Mouse (Mus musculus): Measurements from ENCODE around the gene Setx. TPM values are rescaled to one million over a fixed set of nuclear protein-coding genes. Genes with fewer than 3 reads are reported as not detected.

The Setx gene
- polyA plus RNA-seq, 1 experiment from 2014 or later: 12.6 TPM

DNA sequence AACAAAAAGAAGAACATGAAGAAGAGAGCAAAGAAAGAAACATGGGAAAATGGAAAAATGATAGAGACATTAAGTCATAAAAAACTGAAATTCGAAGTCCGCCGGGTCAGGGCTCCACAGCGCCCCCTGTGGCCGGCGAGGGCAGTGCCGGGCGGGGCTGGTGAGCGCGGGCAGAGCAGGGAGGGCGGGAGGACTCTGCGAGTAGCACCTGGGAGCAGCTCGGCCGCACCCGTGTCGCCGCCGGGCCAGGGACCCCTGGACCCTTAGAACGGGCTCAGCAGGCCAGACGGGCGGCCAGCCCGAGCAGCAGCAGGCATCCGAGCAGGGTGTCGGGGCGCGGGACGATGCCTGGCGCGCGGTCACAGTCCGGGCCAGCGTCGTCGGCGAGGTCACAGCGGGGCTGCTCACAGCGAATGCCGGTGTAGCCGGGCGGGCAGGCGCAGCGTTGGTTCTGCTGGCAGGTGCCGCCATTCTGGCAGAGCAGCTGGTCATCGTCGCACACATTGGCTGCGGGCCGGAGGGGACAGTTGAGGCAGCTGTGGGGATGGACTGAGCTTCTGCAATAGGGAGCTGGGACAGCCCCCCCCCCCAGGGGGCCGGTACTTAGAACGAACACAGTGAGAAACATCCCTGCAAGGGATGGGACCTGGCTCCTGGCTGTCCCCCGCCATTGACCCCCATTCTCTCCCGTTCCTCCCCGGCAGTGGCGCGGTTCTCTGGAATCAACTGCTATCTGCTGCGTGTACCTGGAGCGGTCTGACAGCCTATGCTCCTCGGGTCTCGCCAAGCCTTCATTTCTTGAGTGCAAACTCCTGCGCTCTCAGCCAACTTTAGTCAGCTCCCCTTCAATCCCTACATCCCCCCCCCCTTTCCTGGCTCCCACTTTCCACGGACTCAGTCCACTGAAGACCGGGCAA is 70.8 kb downstream of the Setx start:
- Histone ChIP-seq H3K4me1 (ENCODE audit: control insufficient read depth, insufficient read depth, low read length) (peaks cover 12% of the 10 kb centered on the region; the same call in 1 of the 2 replicates), H3K27me3 (ENCODE audit: control insufficient read depth, insufficient read depth, low read length) (peaks cover 4% of the 10 kb centered on the region; the same call in 1 of the 2 replicates), H3K9ac (ENCODE audit: low read length) (peak overlapping the region; percentile 50), H3K9me3 (ENCODE audit: control insufficient read depth, low read length) (no peaks in the 10 kb centered on the region), H3K4me2 (ENCODE audit: low read depth) (peak overlapping the region; percentile 90), H3K27ac (ENCODE audit: low read depth, low read length) (no peak overlapping the region), H3K36me3 (ENCODE audit: control insufficient read depth, insufficient read depth, low read length) (no peaks in the 10 kb centered on the region), H3K4me3 (ENCODE audit: low read depth, low read length) (peak overlapping the region; percentile 42)
- DNase-seq (ENCODE audit: low spot score): peak; percentile 83
- WGBS: 1% methylated on average over 49 of the region's 61 CpGs
- peak; percentile 59; the same call in 1 of the 2 replicates for ATAC-seq (ENCODE audit: insufficient read depth, low FRiP score, low TSS enrichment)

DNA sequence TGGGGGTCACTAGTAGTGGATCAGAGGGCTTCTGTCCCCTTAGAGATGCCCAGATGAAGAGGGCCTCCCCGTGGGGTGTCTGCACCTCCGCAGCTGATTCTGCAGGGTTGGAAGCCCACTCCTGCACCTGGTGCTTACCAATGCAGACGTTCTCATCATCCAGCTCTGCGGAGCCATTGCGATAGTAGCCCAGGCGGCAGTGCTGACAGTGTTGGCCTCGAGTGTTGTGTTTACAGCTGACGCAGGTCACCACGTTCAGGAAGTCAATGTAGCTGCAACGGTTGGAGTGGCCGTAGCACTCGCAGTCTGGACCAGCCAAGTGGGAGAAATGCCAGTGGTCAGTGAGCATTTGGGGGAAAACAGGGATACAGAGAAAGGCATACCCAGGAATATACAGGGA is 72.9 kb downstream of the Setx start:
- WGBS: 68% methylated on average over 12 of the region's 12 CpGs
- peaks cover 4% of the 10 kb centered on the region; the same call in 1 of the 2 replicates for H3K27me3 ChIP-seq (ENCODE audit: control insufficient read depth, insufficient read depth, low read length)

GRCm38 (mm10) chr2:29198446-29198845 is 74.5 kb downstream of the Setx start:
- Histone ChIP-seq H3K27me3 (ENCODE audit: control insufficient read depth, insufficient read depth, low read length) (peaks cover 4% of the 10 kb centered on the region; the same call in 1 of the 2 replicates), H3K9ac (ENCODE audit: low read length) (no peak overlapping the region), H3K36me3 (ENCODE audit: control insufficient read depth, insufficient read depth, low read length) (no peaks in the 10 kb centered on the region), H3K27ac (ENCODE audit: low read depth, low read length) (no peak overlapping the region), H3K9me3 (ENCODE audit: control insufficient read depth, low read length) (no peaks in the 10 kb centered on the region), H3K4me3 (ENCODE audit: low read depth, low read length) (no peak overlapping the region), H3K4me2 (ENCODE audit: low read depth) (no peak overlapping the region), H3K4me1 (ENCODE audit: control insufficient read depth, insufficient read depth, low read length) (0 out of 2 replicates have a peak, but pooled peaks cover 8% of the 10 kb centered on the region)
- DNase-seq (ENCODE audit: low spot score) (no peak), ATAC-seq (ENCODE audit: insufficient read depth, low FRiP score, low TSS enrichment) (no peak)
- 87% methylated on average over 5 of the region's 5 CpGs for WGBS

More for the DNA sequence above, 72.9 kb downstream of the Setx start:
- Histone ChIP-seq H3K4me2 (ENCODE audit: low read depth) (no peak overlapping the region), H3K27ac (ENCODE audit: low read depth, low read length) (no peak overlapping the region), H3K36me3 (ENCODE audit: control insufficient read depth, insufficient read depth, low read length) (no peaks in the 10 kb centered on the region), H3K9me3 (ENCODE audit: control insufficient read depth, low read length) (no peaks in the 10 kb centered on the region), H3K4me1 (ENCODE audit: control insufficient read depth, insufficient read depth, low read length) (0 out of 2 replicates have a peak, but pooled peaks cover 12% of the 10 kb centered on the region), H3K4me3 (ENCODE audit: low read depth, low read length) (no peak overlapping the region), H3K9ac (ENCODE audit: low read length) (no peak overlapping the region)
- ATAC-seq (ENCODE audit: insufficient read depth, low FRiP score, low TSS enrichment): no peak
- no peak for DNase-seq (ENCODE audit: low spot score)

DNA sequence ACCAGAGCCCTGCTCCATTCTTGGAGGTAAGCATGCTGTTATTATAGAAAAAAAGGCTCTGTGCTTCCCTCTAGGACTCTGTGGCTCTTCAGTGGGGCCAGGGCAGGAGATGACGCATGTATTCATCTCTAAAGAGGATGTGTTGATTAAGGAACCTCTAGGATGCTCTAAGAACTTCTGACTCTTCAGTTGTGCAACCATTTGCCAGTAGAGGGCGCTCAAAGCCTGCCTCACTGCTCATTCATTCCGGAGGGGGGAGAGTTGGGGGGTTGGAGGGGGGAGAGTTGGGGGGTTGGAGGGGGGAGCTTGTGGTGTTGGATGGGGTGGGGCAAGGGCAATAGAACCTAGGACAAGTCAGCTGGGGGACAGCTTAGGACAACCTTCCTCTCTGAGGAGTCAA is 75.9 kb downstream of the Setx start:
- Histone ChIP-seq H3K27ac (ENCODE audit: low read depth, low read length) (no peak overlapping the region), H3K4me1 (ENCODE audit: control insufficient read depth, insufficient read depth, low read length) (0 out of 2 replicates have a peak, but pooled peaks cover 1% of the 10 kb centered on the region), H3K9ac (ENCODE audit: low read length) (no peak overlapping the region), H3K4me3 (ENCODE audit: low read depth, low read length) (no peak overlapping the region), H3K36me3 (ENCODE audit: control insufficient read depth, insufficient read depth, low read length) (no peaks in the 10 kb centered on the region), H3K4me2 (ENCODE audit: low read depth) (no peak overlapping the region), H3K27me3 (ENCODE audit: control insufficient read depth, insufficient read depth, low read length) (peaks cover 4% of the 10 kb centered on the region; the same call in 1 of the 2 replicates), H3K9me3 (ENCODE audit: control insufficient read depth, low read length) (no peaks in the 10 kb centered on the region)
- no peak for DNase-seq (ENCODE audit: low spot score)
- ATAC-seq (ENCODE audit: insufficient read depth, low FRiP score, low TSS enrichment): no peak
- 13% methylated on average over 3 of the region's 3 CpGs for WGBS

GRCm38 (mm10) chr2:29201223-29201955 is 77.4 kb downstream of the Setx start:
- no peak overlapping the region for H3K9ac ChIP-seq (ENCODE audit: low read length)
- no peaks in the 10 kb centered on the region for H3K36me3 ChIP-seq (ENCODE audit: control insufficient read depth, insufficient read depth, low read length)
- H3K4me1 ChIP-seq (ENCODE audit: control insufficient read depth, insufficient read depth, low read length): no peaks in the 10 kb centered on the region
- no peak overlapping the region for H3K4me2 ChIP-seq (ENCODE audit: low read depth)
- no peak for DNase-seq (ENCODE audit: low spot score)
- no peak overlapping the region for H3K4me3 ChIP-seq (ENCODE audit: low read depth, low read length)
- no peaks in the 10 kb centered on the region for H3K9me3 ChIP-seq (ENCODE audit: control insufficient read depth, low read length)
- H3K27me3 ChIP-seq (ENCODE audit: control insufficient read depth, insufficient read depth, low read length): peaks cover 4% of the 10 kb centered on the region; the same call in 1 of the 2 replicates
- 72% methylated on average over 11 of the region's 11 CpGs for WGBS
- no peak for ATAC-seq (ENCODE audit: insufficient read depth, low FRiP score, low TSS enrichment)
- H3K27ac ChIP-seq (ENCODE audit: low read depth, low read length): no peak overlapping the region

- H3K27ac ChIP-seq (ENCODE audit: low read depth, low read length): no peak overlapping the region
Measured at GRCm38 (mm10) chr2:29206156-29206555, 82.2 kb downstream of the Setx start.

DNA sequence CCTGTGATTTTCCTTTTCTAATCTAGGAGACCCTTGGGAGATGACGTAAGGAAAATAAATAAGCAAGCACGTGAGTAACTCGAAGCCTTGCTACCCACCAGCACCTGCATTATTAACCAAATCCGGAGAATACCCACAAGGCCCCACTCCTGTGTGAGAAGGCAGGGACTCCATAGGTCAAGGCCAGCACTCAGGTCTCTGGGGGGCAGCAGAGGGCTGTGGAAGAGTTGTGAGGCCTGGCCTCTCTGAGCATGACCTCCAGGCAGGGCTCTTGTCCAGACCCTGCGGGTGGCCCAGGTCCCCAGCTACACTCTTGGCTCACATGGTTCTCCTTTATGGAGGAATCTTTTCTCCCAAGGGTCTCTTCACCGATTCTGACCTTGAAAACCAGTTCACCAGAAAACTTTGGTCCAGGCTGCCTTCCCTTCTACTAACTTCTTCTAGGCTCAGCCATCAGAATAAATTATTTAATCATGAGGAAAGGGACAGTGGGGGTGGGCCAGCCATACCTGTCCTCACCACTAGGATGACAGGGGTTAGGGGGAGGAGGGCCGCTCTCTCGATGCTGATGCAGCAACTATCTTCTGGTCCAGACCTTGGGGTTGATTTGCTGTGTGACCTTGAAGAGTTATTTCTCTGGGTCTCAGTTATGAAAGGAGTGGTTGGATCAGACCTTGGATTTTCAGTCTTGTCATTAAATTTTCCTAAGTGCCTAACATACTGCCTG is 92.5 kb downstream of the Setx start:
- no peaks in the 10 kb centered on the region for H3K4me1 ChIP-seq (ENCODE audit: control insufficient read depth, insufficient read depth, low read length)
- DNase-seq (ENCODE audit: low spot score) (peak; percentile 40), ATAC-seq (ENCODE audit: insufficient read depth, low FRiP score, low TSS enrichment) (no peak)
- no peak overlapping the region for H3K4me3 ChIP-seq (ENCODE audit: low read depth, low read length)
- no peaks in the 10 kb centered on the region for H3K9me3 ChIP-seq (ENCODE audit: control insufficient read depth, low read length)
- H3K27me3 ChIP-seq (ENCODE audit: control insufficient read depth, insufficient read depth, low read length): no peaks in the 10 kb centered on the region
- no peak overlapping the region for H3K9ac ChIP-seq (ENCODE audit: low read length)
- H3K27ac ChIP-seq (ENCODE audit: low read depth, low read length): no peak overlapping the region
- WGBS: 52% methylated on average over 8 of the region's 8 CpGs
- no peaks in the 10 kb centered on the region for H3K36me3 ChIP-seq (ENCODE audit: control insufficient read depth, insufficient read depth, low read length)
- no peak overlapping the region for H3K4me2 ChIP-seq (ENCODE audit: low read depth)

More at GRCm38 (mm10) chr2:29206156-29206555, 82.2 kb downstream of the Setx start:
- DNase-seq (ENCODE audit: low spot score) (no peak), ATAC-seq (ENCODE audit: insufficient read depth, low FRiP score, low TSS enrichment) (no peak)
- no peak overlapping the region for H3K4me3 ChIP-seq (ENCODE audit: low read depth, low read length)
- H3K9ac ChIP-seq (ENCODE audit: low read length): no peak overlapping the region
- H3K9me3 ChIP-seq (ENCODE audit: control insufficient read depth, low read length): no peaks in the 10 kb centered on the region
- H3K27me3 ChIP-seq (ENCODE audit: control insufficient read depth, insufficient read depth, low read length): no peaks in the 10 kb centered on the region
- H3K4me1 ChIP-seq (ENCODE audit: control insufficient read depth, insufficient read depth, low read length): no peaks in the 10 kb centered on the region
- no peak overlapping the region for H3K4me2 ChIP-seq (ENCODE audit: low read depth)
- 21% methylated on average over 8 of the region's 8 CpGs for WGBS
- H3K36me3 ChIP-seq (ENCODE audit: control insufficient read depth, insufficient read depth, low read length): no peaks in the 10 kb centered on the region

DNA sequence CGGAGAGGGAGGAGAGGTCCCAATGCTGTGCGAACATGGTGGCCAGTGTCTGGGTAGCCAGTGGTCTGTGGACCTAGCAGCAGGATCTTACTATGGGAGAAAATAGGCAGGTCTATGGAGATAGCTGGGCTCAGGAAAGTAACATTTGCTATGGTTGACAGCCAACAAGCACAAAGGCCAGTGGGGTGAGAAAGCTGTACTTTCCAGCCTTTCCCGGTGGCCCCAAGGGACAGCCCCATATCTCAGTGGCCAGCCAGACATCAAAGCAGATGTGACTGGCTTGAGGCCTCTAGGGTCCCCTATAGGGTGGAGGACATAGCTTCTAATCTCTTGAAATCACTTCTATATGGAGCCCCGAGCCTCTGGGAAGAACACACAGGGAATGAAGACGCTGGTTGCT is 93.1 kb downstream of the Setx start:
- H3K27ac ChIP-seq (ENCODE audit: low read depth, low read length): no peak overlapping the region
- no peaks in the 10 kb centered on the region for H3K9me3 ChIP-seq (ENCODE audit: control insufficient read depth, low read length)
- no peak overlapping the region for H3K4me2 ChIP-seq (ENCODE audit: low read depth)
- no peaks in the 10 kb centered on the region for H3K4me1 ChIP-seq (ENCODE audit: control insufficient read depth, insufficient read depth, low read length)
- no peaks in the 10 kb centered on the region for H3K27me3 ChIP-seq (ENCODE audit: control insufficient read depth, insufficient read depth, low read length)
- no peak overlapping the region for H3K9ac ChIP-seq (ENCODE audit: low read length)
- H3K36me3 ChIP-seq (ENCODE audit: control insufficient read depth, insufficient read depth, low read length): no peaks in the 10 kb centered on the region
- WGBS: 83% methylated on average over 5 of the region's 5 CpGs
- ATAC-seq (ENCODE audit: insufficient read depth, low FRiP score, low TSS enrichment) (no peak), DNase-seq (ENCODE audit: low spot score) (no peak)
- H3K4me3 ChIP-seq (ENCODE audit: low read depth, low read length): no peak overlapping the region
